8 mouse cellular contexts compared by ENCODE assay signal in genomic region chr16:22656533-22657444, GRCm38 (mm10). TPM values are rescaled to one million over a fixed set of nuclear protein-coding genes. Genes with fewer than 3 reads are reported as not detected.
DNase-seq lines count a peak whose midpoint lies in the region; ATAC-seq and TF ChIP-seq lines count a peak whose summit lies in the region.

Gene Dgkg, minus strand, starts transcription at chr16:22657221.

- H3K4me3 ChIP-seq in forebrain, embryonic 16.5 days (replicated peaks; ENCODE audit: low read length), result peak within 1 kb of the TSS; percentile 58
- peak within 1 kb of the TSS; percentile 46 for H3K4me3 ChIP-seq in lung, adult 2 months (replicated peaks; ENCODE audit: extremely low read depth, low read depth, low read length)
- H3K4me3 ChIP-seq in neural tube, embryonic 14.5 days (ENCODE audit: low read depth, low read length), result peak within 1 kb of the TSS; percentile 45

- DNase-seq in heart, postnatal 4 days, result peak; percentile 34
- peak; percentile 82 for DNase-seq in layer of hippocampus, adult 9-11 months
- peak; percentile 9 for DNase-seq in lung, adult 2 months
- DNase-seq in thymus, postnatal 14 days, result peak; percentile 84

- H3K9ac ChIP-seq in forebrain, embryonic 16.5 days (replicated peaks; ENCODE audit: low read depth, low read length), result peak within 1 kb of the TSS; percentile 62
- H3K9ac ChIP-seq in neural tube, embryonic 14.5 days (replicated peaks; ENCODE audit: low read depth, low read length), result peak within 1 kb of the TSS; percentile 51

- no peak for TF ChIP-seq POLR2A in lung, adult 2 months (IDR thresholded peaks at IDR 0.05; ENCODE audit: borderline replicate concordance, extremely low read depth, low read depth, low read length)

- no peaks in the 10 kb centered on the region for H3K9me3 ChIP-seq in forebrain, embryonic 16.5 days (ENCODE audit: control insufficient read depth, low read length)
- no peaks in the 10 kb centered on the region for H3K9me3 ChIP-seq in neural tube, embryonic 14.5 days (ENCODE audit: control insufficient read depth, low read length)

- no peak for TF ChIP-seq CTCF in lung, adult 2 months (IDR thresholded peaks at IDR 0.05; ENCODE audit: insufficient read depth, low read length)

- H3K4me1 ChIP-seq in forebrain, embryonic 16.5 days (replicated peaks; ENCODE audit: control insufficient read depth, insufficient read depth, low read length), result peaks cover 6% of the 10 kb centered on the region
- no peaks in the 10 kb centered on the region for H3K4me1 ChIP-seq in lung, adult 2 months (ENCODE audit: control insufficient read depth, insufficient read depth, low read length)
- 0 out of 2 replicates have a peak, but pooled peaks cover 3% of the 10 kb centered on the region for H3K4me1 ChIP-seq in neural tube, embryonic 14.5 days (ENCODE audit: control insufficient read depth, insufficient read depth, low read length)

- under 1% methylated on average over 63 of the region's 63 CpGs for WGBS in forebrain, embryonic 16.5 days
- WGBS in lung, adult 2 months, result 1% methylated on average over 63 of the region's 63 CpGs
- WGBS in neural tube, embryonic 14.5 days, result 1% methylated on average over 63 of the region's 63 CpGs

- ATAC-seq in CD4-positive, CD25-positive, alpha-beta regulatory T cell, adult 4 months, result peak; percentile 49
- peak; percentile 56 for ATAC-seq in cerebellum, adult (ENCODE audit: insufficient number of reproducible peaks, low FRiP score, low TSS enrichment)
- ATAC-seq in forebrain, embryonic 16.5 days, result peak; percentile 82
- peak; percentile 86 for ATAC-seq in neural tube, embryonic 14.5 days (ENCODE audit: low read depth)

- H3K27ac ChIP-seq in forebrain, embryonic 16.5 days (ENCODE audit: low read length), result no peak within 1 kb of the TSS
- no peak within 1 kb of the TSS for H3K27ac ChIP-seq in neural tube, embryonic 14.5 days (ENCODE audit: low read depth, low read length)

- H3K4me2 ChIP-seq in forebrain, embryonic 16.5 days (ENCODE audit: low read length), result peak within 1 kb of the TSS; percentile 82
- H3K4me2 ChIP-seq in neural tube, embryonic 14.5 days (ENCODE audit: low read depth, low read length), result peak within 1 kb of the TSS; percentile 89

- peaks cover 16% of the 10 kb centered on the region for H3K27me3 ChIP-seq in forebrain, embryonic 16.5 days (replicated peaks; ENCODE audit: control insufficient read depth, insufficient read depth, low read length)
- H3K27me3 ChIP-seq in neural tube, embryonic 14.5 days (ENCODE audit: control insufficient read depth, insufficient read depth, low read length), result peaks cover 23% of the 10 kb centered on the region; the same call in 1 of the 2 replicates

- no peaks in the 10 kb centered on the region for H3K36me3 ChIP-seq in forebrain, embryonic 16.5 days (ENCODE audit: control insufficient read depth, insufficient read depth)
- H3K36me3 ChIP-seq in neural tube, embryonic 14.5 days (ENCODE audit: control insufficient read depth, insufficient read depth, low read length), result no peaks in the 10 kb centered on the region

RNA-seq across cellular contexts. Expression of gene Dgkg, which starts in this region (rescaled TPM):
- 1 to 10 TPM in 1 of 2 experiments, under 1 TPM in 1; 0.80 to 2.1 TPM for polyA plus RNA-seq in CD4-positive, CD25-positive, alpha-beta regulatory T cell, adult 4 months (2017; shearing (Covaris generic))
- polyA plus RNA-seq in forebrain, embryonic 16.5 days (2015; fragmentation: Nextera tagmentation; extraction: Ambion mirVana), result 6.5 and 6.6 TPM in 2 replicates
- total RNA-seq in heart, postnatal 4 days (2021), result under 1 TPM; 0.71 to 0.72 TPM
- polyA plus RNA-seq in lung, adult 2 months (2012; rRNA removed), result 0.68 and 1.0 TPM in 2 replicates
- polyA plus RNA-seq in neural tube, embryonic 14.5 days (2014; fragmentation: Nextera tagmentation; extraction: Ambion mirVana), result 1.8 and 3.0 TPM in 2 replicates

Comparison
In these comparisons a context has a peak if more than half of its experiments do, and no peak if none do; other contexts are left out.
1. Peak in DNase-seq in heart, postnatal 4 days; RNA of the gene not detected or under 1 TPM.
2. DNase-seq: peak in every context shown above with its lines; median percentile 84 in thymus, postnatal 14 days; 82 in layer of hippocampus, adult 9-11 months; 34 in heart, postnatal 4 days; 9 in lung, adult 2 months.